Mouse (Mus musculus) forebrain, embryonic 16.5 days (tissue): Measurements from ENCODE around the gene Armh4. TPM values are rescaled to one million over a fixed set of nuclear protein-coding genes. Genes with fewer than 3 reads are reported as not detected.
A peak's percentile ranks its signal among the peaks of the same experiment; 100 is the strongest.

Experiments
- ATAC-seq: fragments of 200-750 bp; cut with Nextera tagmentation; 2 replicates; pipeline ENCODE4 v1.8.0; 2017; ENCODE audit warnings: mild to moderate bottlenecking, moderate library complexity
- H3K27ac ChIP-seq: fragments of 300-500 bp; sonication (generic); 2 replicates; pipeline ENCODE4 v1.5.1; 2014; ENCODE audit warnings: low read length, control low read depth
- H3K27me3 ChIP-seq: fragments of 300-500 bp; sonication (generic); replicated peaks from 2 replicates; pipeline ENCODE4 v1.6.1; 2014; ENCODE audit warnings: low read length; ENCODE audit not compliant: control insufficient read depth, insufficient read depth
- H3K36me3 ChIP-seq: fragments of 300-500 bp; sonication (generic); 2 replicates; pipeline ENCODE4 v1.6.1; 2014; ENCODE audit not compliant: control insufficient read depth, insufficient read depth
- H3K4me1 ChIP-seq: fragments of 300-500 bp; sonication (generic); replicated peaks from 2 replicates; pipeline ENCODE4 v1.6.1; 2014; ENCODE audit warnings: low read length; ENCODE audit not compliant: control insufficient read depth, insufficient read depth
- H3K4me2 ChIP-seq: fragments of 300-500 bp; sonication (generic); 2 replicates; pipeline ENCODE4 v1.6.1; 2014; ENCODE audit warnings: mild to moderate bottlenecking, low read length, control low read depth
- H3K4me3 ChIP-seq: fragments of 300-500 bp; sonication (generic); replicated peaks from 2 replicates; pipeline ENCODE4 v1.5.1; 2014; ENCODE audit warnings: mild to moderate bottlenecking, low read length, control low read depth
- H3K9ac ChIP-seq: fragments of 300-500 bp; sonication (generic); replicated peaks from 2 replicates; pipeline ENCODE4 v1.6.1; 2014; ENCODE audit warnings: low read depth, low read length, control low read depth
- H3K9me3 ChIP-seq: fragments of 300-500 bp; sonication (generic); 2 replicates; pipeline ENCODE4 v1.6.1; 2016; ENCODE audit warnings: low read length; ENCODE audit not compliant: control insufficient read depth
- WGBS: fragments of 180-500 bp; shearing (Covaris S2); extraction: QIAGEN DNeasy Blood & Tissue Kit; methylation state at CpG from one replicate; pipeline ENCODE4 v1.1.7; 2014; 5-methylcytosine and 5-hydroxymethylcytosine counted together
- polyA plus RNA-seq: library from polyadenylated mRNA; unstranded; fragments of >200 nt; fragmentation: Nextera tagmentation; extraction: Ambion mirVana; gene quantifications from 2 replicates; pipeline ENCODE4 v1.2.1, GENCODE M21; 2015

Gene Armh4
- polyA plus RNA-seq, 1 experiment from 2014 or later, result 15.5 TPM

GRCm38 (mm10) chr14:49743946-49744526 is 39.1 kb downstream of the Armh4 start:
- no peak for ATAC-seq
- Histone ChIP-seq H3K4me1 (0 out of 2 replicates have a peak, but pooled peaks cover 2% of the 10 kb centered on the region), H3K36me3 (no peaks in the 10 kb centered on the region), H3K4me3 (no peak overlapping the region), H3K9me3 (no peaks in the 10 kb centered on the region), H3K27me3 (no peaks in the 10 kb centered on the region), H3K9ac (no peak overlapping the region), H3K4me2 (no peak overlapping the region), H3K27ac (no peak overlapping the region)
- 87% methylated on average over 6 of the region's 6 CpGs for WGBS

- no peaks in the 10 kb centered on the region for H3K27me3 ChIP-seq
- H3K27ac ChIP-seq, result no peak overlapping the region
- no peaks in the 10 kb centered on the region for H3K36me3 ChIP-seq
- 0 out of 2 replicates have a peak, but pooled peaks cover 2% of the 10 kb centered on the region for H3K4me1 ChIP-seq
- no peaks in the 10 kb centered on the region for H3K9me3 ChIP-seq
- ATAC-seq, result no peak
- WGBS, result 24% methylated on average over 7 of the region's 7 CpGs
- H3K4me2 ChIP-seq, result peak overlapping the region; percentile 19
- H3K9ac ChIP-seq, result no peak overlapping the region
- no peak overlapping the region for H3K4me3 ChIP-seq
Observed at GRCm38 (mm10) chr14:49739328-49739727, 43.9 kb downstream of the Armh4 start.

- no peak; the same call in 1 of the 2 replicates for ATAC-seq
- Histone ChIP-seq H3K27me3 (no peaks in the 10 kb centered on the region), H3K36me3 (no peaks in the 10 kb centered on the region), H3K4me2 (no peak overlapping the region), H3K4me1 (0 out of 2 replicates have a peak, but pooled peaks cover 2% of the 10 kb centered on the region), H3K4me3 (no peak overlapping the region), H3K9ac (no peak overlapping the region), H3K27ac (no peak overlapping the region), H3K9me3 (no peaks in the 10 kb centered on the region)
- WGBS, result 13% methylated on average over 2 of the region's 2 CpGs
Observed at GRCm38 (mm10) chr14:49738441-49739088, 44.6 kb downstream of the Armh4 start.

GRCm38 (mm10) chr14:49733950-49734349 is 49.2 kb downstream of the Armh4 start:
- no peaks in the 10 kb centered on the region for H3K27me3 ChIP-seq
- no peak overlapping the region for H3K4me2 ChIP-seq
- no peaks in the 10 kb centered on the region for H3K9me3 ChIP-seq
- H3K9ac ChIP-seq, result no peak overlapping the region
- peak; percentile 43; the same call in 1 of the 2 replicates for ATAC-seq
- no peak overlapping the region for H3K4me3 ChIP-seq
- no peak overlapping the region for H3K27ac ChIP-seq
- H3K36me3 ChIP-seq, result no peaks in the 10 kb centered on the region
- no peaks in the 10 kb centered on the region for H3K4me1 ChIP-seq

GRCm38 (mm10) chr14:49723361-49724054 is 59.7 kb downstream of the Armh4 start:
- H3K9me3 ChIP-seq, result no peaks in the 10 kb centered on the region
- H3K27ac ChIP-seq, result no peak overlapping the region
- no peaks in the 10 kb centered on the region for H3K36me3 ChIP-seq
- no peak overlapping the region for H3K4me2 ChIP-seq
- H3K27me3 ChIP-seq, result no peaks in the 10 kb centered on the region
- no peaks in the 10 kb centered on the region for H3K4me1 ChIP-seq
- WGBS, result 51% methylated on average over 4 of the region's 4 CpGs
- H3K4me3 ChIP-seq, result no peak overlapping the region
- H3K9ac ChIP-seq, result no peak overlapping the region
- peak; percentile 77; the same call in 1 of the 2 replicates for ATAC-seq

- Histone ChIP-seq H3K9me3 (no peaks in the 10 kb centered on the region), H3K4me3 (no peak overlapping the region), H3K27ac (no peak overlapping the region), H3K4me1 (no peaks in the 10 kb centered on the region), H3K36me3 (no peaks in the 10 kb centered on the region), H3K4me2 (no peak overlapping the region), H3K9ac (no peak overlapping the region), H3K27me3 (no peaks in the 10 kb centered on the region)
- ATAC-seq, result no peak
- 71% methylated on average over 3 of the region's 3 CpGs for WGBS
Observed at GRCm38 (mm10) chr14:49722782-49723181, 60.4 kb downstream of the Armh4 start.

GRCm38 (mm10) chr14:49721281-49721680 is 61.9 kb downstream of the Armh4 start:
- Histone ChIP-seq H3K9ac (no peak overlapping the region), H3K4me1 (no peaks in the 10 kb centered on the region), H3K36me3 (no peaks in the 10 kb centered on the region), H3K27ac (no peak overlapping the region), H3K4me2 (no peak overlapping the region), H3K9me3 (no peaks in the 10 kb centered on the region), H3K27me3 (no peaks in the 10 kb centered on the region), H3K4me3 (no peak overlapping the region)
- 90% methylated on average over 1 of the region's 1 CpGs for WGBS
- ATAC-seq, result no peak

GRCm38 (mm10) chr14:49719678-49720077 is 63.5 kb downstream of the Armh4 start:
- Histone ChIP-seq H3K27ac (no peak overlapping the region), H3K4me2 (no peak overlapping the region), H3K9ac (no peak overlapping the region), H3K4me3 (no peak overlapping the region), H3K27me3 (no peaks in the 10 kb centered on the region), H3K36me3 (no peaks in the 10 kb centered on the region), H3K4me1 (no peaks in the 10 kb centered on the region), H3K9me3 (no peaks in the 10 kb centered on the region)
- no peak for ATAC-seq

GRCm38 (mm10) chr14:49711016-49711415 is 72.2 kb downstream of the Armh4 start:
- no peak overlapping the region for H3K27ac ChIP-seq
- H3K27me3 ChIP-seq, result no peaks in the 10 kb centered on the region
- H3K36me3 ChIP-seq, result no peaks in the 10 kb centered on the region
- WGBS, result 48% methylated on average over 3 of the region's 3 CpGs
- H3K4me3 ChIP-seq, result no peak overlapping the region
- H3K4me1 ChIP-seq, result no peaks in the 10 kb centered on the region
- no peak for ATAC-seq
- H3K9me3 ChIP-seq, result no peaks in the 10 kb centered on the region
- H3K4me2 ChIP-seq, result no peak overlapping the region
- no peak overlapping the region for H3K9ac ChIP-seq
